12 mouse cellular contexts compared by ENCODE assay signal in the genomic region with DNA sequence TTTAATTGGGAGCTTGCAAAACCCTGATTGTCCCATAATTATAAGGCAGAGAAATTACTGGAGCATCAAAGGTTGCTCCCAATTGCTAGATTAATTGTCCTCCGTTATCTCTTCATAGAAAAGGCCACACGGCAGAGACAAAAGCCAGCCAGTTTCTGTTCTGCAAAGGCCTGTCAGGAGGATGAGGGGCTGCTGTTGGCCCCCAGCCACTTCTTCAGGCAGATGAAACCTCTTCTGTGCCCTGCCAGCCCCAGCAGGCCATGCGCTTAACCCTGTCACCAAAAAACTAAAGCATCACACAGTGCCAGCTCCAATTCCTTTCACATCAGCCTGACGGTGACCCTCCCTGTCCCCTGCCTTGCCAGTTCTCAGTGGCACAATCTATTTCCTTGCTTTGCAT.
DNase-seq lines count a peak whose midpoint lies in the region; ATAC-seq lines count a peak whose summit lies in the region.
"Had no signal": no experiment of that assay in that cellular context is flagged by ENCODE, and none has a peak within 500 bp of the region (broad histone marks: within the 10 kb centered on the region; RNA-seq: fewer than 3 reads in every experiment).

No protein-coding gene starts in this region.

- H3K4me3 ChIP-seq in hindbrain, embryonic 10.5 days: no peak overlapping the region
- H3K4me3 ChIP-seq in hindbrain, embryonic 16.5 days (ENCODE audit: low read length): no peak overlapping the region
- no peak overlapping the region for H3K4me3 ChIP-seq in neural tube, embryonic 13.5 days
- no peak overlapping the region for H3K4me3 ChIP-seq in neural tube, embryonic 15.5 days (replicated peaks)

- no peak for ATAC-seq in hindbrain, embryonic 16.5 days
- ATAC-seq in neural tube, embryonic 13.5 days (ENCODE audit: low read depth): no peak
- no peak for ATAC-seq in neural tube, embryonic 15.5 days (ENCODE audit: low FRiP score)

- peak; percentile 24 for DNase-seq in adrenal gland, postnatal 14 days
- DNase-seq in adrenal gland, adult 8-10 months: no peak
- no peak for DNase-seq in hindbrain, embryonic 10.5 days (ENCODE audit: low spot score)
- peak; percentile 17 for DNase-seq in retina, embryonic 14.5 days (ENCODE audit: low spot score)
- DNase-seq in yolk sac, embryonic 10.5 days (ENCODE audit: low spot score): no peak
- DNase-seq: heart, adult 18-20 months; kidney, adult 18-20 months; kidney, postnatal 14 days; liver had no signal

- no peak overlapping the region for H3K4me2 ChIP-seq in hindbrain, embryonic 16.5 days (ENCODE audit: low read length)
- no peak overlapping the region for H3K4me2 ChIP-seq in neural tube, embryonic 13.5 days
- H3K4me2 ChIP-seq in neural tube, embryonic 15.5 days: no peak overlapping the region

- H3K4me1 ChIP-seq in hindbrain, embryonic 10.5 days (replicated peaks): peaks cover 47% of the 10 kb centered on the region
- peaks cover 12% of the 10 kb centered on the region for H3K4me1 ChIP-seq in hindbrain, embryonic 16.5 days (ENCODE audit: control insufficient read depth, insufficient read depth, low read depth, low read length)
- H3K4me1 ChIP-seq in neural tube, embryonic 13.5 days (replicated peaks): peaks cover 27% of the 10 kb centered on the region
- H3K4me1 ChIP-seq in neural tube, embryonic 15.5 days: peaks cover 27% of the 10 kb centered on the region

- peak overlapping the region; percentile 77 for H3K27ac ChIP-seq in hindbrain, embryonic 10.5 days
- no peak overlapping the region for H3K27ac ChIP-seq in hindbrain, embryonic 16.5 days (ENCODE audit: low read depth, low read length)
- H3K27ac ChIP-seq in neural tube, embryonic 13.5 days (replicated peaks): 0 out of 2 replicates have a peak overlapping the region, but pooled peaks have one; percentile 11
- no peak overlapping the region for H3K27ac ChIP-seq in neural tube, embryonic 15.5 days (replicated peaks)

- 50% methylated on average over 4 of the region's 4 CpGs for WGBS in hindbrain, embryonic 10.5 days
- 31% methylated on average over 4 of the region's 4 CpGs for WGBS in hindbrain, embryonic 16.5 days
- WGBS in neural tube, embryonic 13.5 days: 39% methylated on average over 4 of the region's 4 CpGs
- 29% methylated on average over 4 of the region's 4 CpGs for WGBS in neural tube, embryonic 15.5 days

- H3K9me3 ChIP-seq in hindbrain, embryonic 10.5 days: no peaks in the 10 kb centered on the region
- H3K9me3 ChIP-seq in hindbrain, embryonic 16.5 days (ENCODE audit: control insufficient read depth, low read length): no peaks in the 10 kb centered on the region
- H3K9me3 ChIP-seq in neural tube, embryonic 13.5 days: no peaks in the 10 kb centered on the region
- H3K9me3 ChIP-seq in neural tube, embryonic 15.5 days (replicated peaks): no peaks in the 10 kb centered on the region

- peaks cover 26% of the 10 kb centered on the region for H3K27me3 ChIP-seq in hindbrain, embryonic 10.5 days (ENCODE audit: insufficient read depth, poor library complexity, severe bottlenecking)
- no peaks in the 10 kb centered on the region for H3K27me3 ChIP-seq in hindbrain, embryonic 16.5 days (replicated peaks; ENCODE audit: control insufficient read depth, insufficient read depth, low read length)
- 0 out of 2 replicates have a peak, but pooled peaks cover 4% of the 10 kb centered on the region for H3K27me3 ChIP-seq in neural tube, embryonic 13.5 days
- no peaks in the 10 kb centered on the region for H3K27me3 ChIP-seq in neural tube, embryonic 15.5 days (replicated peaks)

- no peaks in the 10 kb centered on the region for H3K36me3 ChIP-seq in hindbrain, embryonic 10.5 days
- H3K36me3 ChIP-seq in hindbrain, embryonic 16.5 days (ENCODE audit: control insufficient read depth, insufficient read depth, low read length): no peaks in the 10 kb centered on the region
- H3K36me3 ChIP-seq in neural tube, embryonic 13.5 days: no peaks in the 10 kb centered on the region
- H3K36me3 ChIP-seq in neural tube, embryonic 15.5 days: no peaks in the 10 kb centered on the region

- H3K9ac ChIP-seq in hindbrain, embryonic 16.5 days (ENCODE audit: low read depth, low read length): no peak overlapping the region
- no peak overlapping the region for H3K9ac ChIP-seq in neural tube, embryonic 13.5 days
- no peak overlapping the region for H3K9ac ChIP-seq in neural tube, embryonic 15.5 days (replicated peaks)

Comparison
In these comparisons a context has a peak if more than half of its experiments do, and no peak if none do; other contexts are left out.
1. DNase-seq: peak in adrenal gland, postnatal 14 days (single experiment) and retina, embryonic 14.5 days (single experiment); none in adrenal gland, adult 8-10 months (single experiment), hindbrain, embryonic 10.5 days (single experiment) and yolk sac, embryonic 10.5 days (single experiment).
2. H3K27ac ChIP-seq: peak in hindbrain, embryonic 10.5 days (single experiment) and neural tube, embryonic 13.5 days (single experiment); none in hindbrain, embryonic 16.5 days (single experiment) and neural tube, embryonic 15.5 days (single experiment).